Comparison of ENCODE assay signal across 8 mouse cellular contexts in genomic region chr1:134361195-134361856, GRCm38 (mm10). TPM values are rescaled to one million over a fixed set of nuclear protein-coding genes. Genes with fewer than 3 reads are reported as not detected.
DNase-seq lines count a peak whose midpoint lies in the region; ATAC-seq lines count a peak whose summit lies in the region.

No protein-coding gene starts in this region.

- peaks cover 21% of the 10 kb centered on the region for H3K36me3 ChIP-seq in lung, embryonic 15.5 days
- H3K36me3 ChIP-seq in hindbrain, embryonic 14.5 days (replicated peaks; ENCODE audit: control insufficient read depth, insufficient read depth): peaks cover 40% of the 10 kb centered on the region

- 2% methylated on average over 43 of the region's 44 CpGs for WGBS in lung, embryonic 15.5 days
- 2% methylated on average over 40 of the region's 44 CpGs for WGBS in hindbrain, embryonic 14.5 days

- H3K4me2 ChIP-seq in lung, embryonic 15.5 days: peak overlapping the region; percentile 74
- peak overlapping the region; percentile 88 for H3K4me2 ChIP-seq in hindbrain, embryonic 14.5 days (replicated peaks)

- H3K9me3 ChIP-seq in lung, embryonic 15.5 days: no peaks in the 10 kb centered on the region
- H3K9me3 ChIP-seq in hindbrain, embryonic 14.5 days (ENCODE audit: control insufficient read depth, low read length): no peaks in the 10 kb centered on the region

- peak; percentile 91; the same call in 1 of the 2 replicates for ATAC-seq in lung, embryonic 15.5 days (ENCODE audit: borderline replicate concordance, extremely low read depth, low FRiP score, low TSS enrichment)
- peak; percentile 81; the same call in 1 of the 2 replicates for ATAC-seq in hindbrain, embryonic 14.5 days (ENCODE audit: low FRiP score)
- peak; percentile 15; the same call in 1 of the 2 replicates for ATAC-seq in megakaryocyte progenitor cell, adult 5-6 weeks (replicated peaks; ENCODE audit: poor library complexity)

- no peaks in the 10 kb centered on the region for H3K27me3 ChIP-seq in lung, embryonic 15.5 days
- no peaks in the 10 kb centered on the region for H3K27me3 ChIP-seq in hindbrain, embryonic 14.5 days (ENCODE audit: control insufficient read depth, insufficient read depth, low read length)

- H3K27ac ChIP-seq in lung, embryonic 15.5 days: peak overlapping the region; percentile 75
- peak overlapping the region; percentile 85 for H3K27ac ChIP-seq in hindbrain, embryonic 14.5 days

- peaks cover 18% of the 10 kb centered on the region for H3K4me1 ChIP-seq in lung, embryonic 15.5 days
- peaks cover 15% of the 10 kb centered on the region for H3K4me1 ChIP-seq in hindbrain, embryonic 14.5 days (replicated peaks; ENCODE audit: control insufficient read depth, insufficient read depth, low read length)

- DNase-seq in lung, postnatal 10 days: no peak
- peak; percentile 16 for DNase-seq in c-Kit-positive CD71-positive TER-119-negative erythroid progenitor cells, embryonic 14.5 days (ENCODE audit: low read depth)
- DNase-seq in hindbrain, embryonic 14.5 days (ENCODE audit: low spot score): no peak
- DNase-seq in urinary bladder, postnatal 36 days (ENCODE audit: low spot score in 2 of 2): no peak
- DNase-seq in T-cell, adult 2 months (ENCODE audit: low spot score): no peak
- no peak for DNase-seq in ovary, postnatal 36 days (ENCODE audit: low spot score)

- H3K9ac ChIP-seq in lung, embryonic 15.5 days: peak overlapping the region; percentile 90
- H3K9ac ChIP-seq in hindbrain, embryonic 14.5 days: peak overlapping the region; percentile 99

- peak overlapping the region; percentile 90 for H3K4me3 ChIP-seq in lung, embryonic 15.5 days
- peak overlapping the region; percentile 95 for H3K4me3 ChIP-seq in hindbrain, embryonic 14.5 days (replicated peaks; ENCODE audit: low read length)

RNA-seq across cellular contexts. Expression of gene Tmem183a, which starts 0.5 kb away (rescaled TPM):
- polyA plus RNA-seq in lung, embryonic 15.5 days (2015; fragmentation: Nextera tagmentation; extraction: Ambion mirVana): 91.2 and 93.4 TPM in 2 replicates
- 134 and 140 TPM in 2 replicates for polyA plus RNA-seq in hindbrain, embryonic 14.5 days (2014; fragmentation: Nextera tagmentation; extraction: Ambion mirVana)
- 42.1 and 45.9 TPM in 2 replicates for total RNA-seq in megakaryocyte progenitor cell, adult 5-6 weeks (2015)
- total RNA-seq in megakaryocyte progenitor cell, adult 5-6 weeks (2017): 43.3 and 71.6 TPM in 2 replicates

RNA-seq across cellular contexts. Expression of gene 4933406M09Rik, which starts 24.4 kb away (rescaled TPM):
- polyA plus RNA-seq in lung, embryonic 15.5 days (2015; fragmentation: Nextera tagmentation; extraction: Ambion mirVana): not detected in 2 replicates
- not detected in 2 replicates for polyA plus RNA-seq in hindbrain, embryonic 14.5 days (2014; fragmentation: Nextera tagmentation; extraction: Ambion mirVana)
- total RNA-seq in megakaryocyte progenitor cell, adult 5-6 weeks (2015): not detected in 2 replicates
- total RNA-seq in megakaryocyte progenitor cell, adult 5-6 weeks (2017): not detected in 2 replicates

RNA-seq across cellular contexts. Expression of gene Ppfia4, which starts 28.6 kb away (rescaled TPM):
- polyA plus RNA-seq in lung, embryonic 15.5 days (2015; fragmentation: Nextera tagmentation; extraction: Ambion mirVana): 3.0 and 3.1 TPM in 2 replicates
- polyA plus RNA-seq in hindbrain, embryonic 14.5 days (2014; fragmentation: Nextera tagmentation; extraction: Ambion mirVana): 20.4 and 22.3 TPM in 2 replicates
- 3.1 and 6.1 TPM in 2 replicates for total RNA-seq in megakaryocyte progenitor cell, adult 5-6 weeks (2015)
- total RNA-seq in megakaryocyte progenitor cell, adult 5-6 weeks (2017): 5.3 and 6.5 TPM in 2 replicates

RNA-seq across cellular contexts. Expression of gene Cyb5r1, which starts 44.0 kb away (rescaled TPM):
- polyA plus RNA-seq in lung, embryonic 15.5 days (2015; fragmentation: Nextera tagmentation; extraction: Ambion mirVana): 39.7 and 42.9 TPM in 2 replicates
- 11.1 and 13.3 TPM in 2 replicates for polyA plus RNA-seq in hindbrain, embryonic 14.5 days (2014; fragmentation: Nextera tagmentation; extraction: Ambion mirVana)
- 45.6 and 45.9 TPM in 2 replicates for total RNA-seq in megakaryocyte progenitor cell, adult 5-6 weeks (2015)
- total RNA-seq in megakaryocyte progenitor cell, adult 5-6 weeks (2017): 22.2 and 25.3 TPM in 2 replicates

RNA-seq across cellular contexts. Expression of gene Adipor1, which starts 53.9 kb away (rescaled TPM):
- 89.4 and 90.3 TPM in 2 replicates for polyA plus RNA-seq in lung, embryonic 15.5 days (2015; fragmentation: Nextera tagmentation; extraction: Ambion mirVana)
- 80.3 and 87.5 TPM in 2 replicates for polyA plus RNA-seq in hindbrain, embryonic 14.5 days (2014; fragmentation: Nextera tagmentation; extraction: Ambion mirVana)
- total RNA-seq in megakaryocyte progenitor cell, adult 5-6 weeks (2015): 63.0 and 63.2 TPM in 2 replicates
- total RNA-seq in megakaryocyte progenitor cell, adult 5-6 weeks (2017): 43.2 and 44.2 TPM in 2 replicates

Comparison
In these comparisons a context has a peak if more than half of its experiments do, and no peak if none do; other contexts are left out.
1. ATAC-seq: peak in every context shown above with its lines; median percentile 91 in lung, embryonic 15.5 days; 81 in hindbrain, embryonic 14.5 days; 15 in megakaryocyte progenitor cell, adult 5-6 weeks.